Mouse (Mus musculus) E14TG2a.4 (cell line): Measurements from ENCODE around the gene Nxpe3.

Experiments used
- CTCF ChIP-seq: conservative IDR thresholded peaks from 2 replicates; pipeline ENCODE4 v1.5.1; 2014; ENCODE audit warnings: low read length
- NANOG ChIP-seq: IDR thresholded peaks from 2 replicates; pipeline ENCODE4 v1.6.1; 2014; ENCODE audit warnings: borderline replicate concordance, low read length, mixed read lengths
- POU5F1 ChIP-seq: IDR thresholded peaks from 2 replicates; pipeline ENCODE4 v1.6.1; 2014; ENCODE audit warnings: low read length, borderline replicate concordance

- no peak for TF ChIP-seq CTCF
- no peak for TF ChIP-seq NANOG
- TF ChIP-seq POU5F1: no peak
These were observed 15.2 kb upstream of the Nxpe3 start for GRCm38 (mm10) chr16:55910208-55910793.
